Mouse (Mus musculus): ENCODE results near the gene Tns3.

Tns3 gene

DNA sequence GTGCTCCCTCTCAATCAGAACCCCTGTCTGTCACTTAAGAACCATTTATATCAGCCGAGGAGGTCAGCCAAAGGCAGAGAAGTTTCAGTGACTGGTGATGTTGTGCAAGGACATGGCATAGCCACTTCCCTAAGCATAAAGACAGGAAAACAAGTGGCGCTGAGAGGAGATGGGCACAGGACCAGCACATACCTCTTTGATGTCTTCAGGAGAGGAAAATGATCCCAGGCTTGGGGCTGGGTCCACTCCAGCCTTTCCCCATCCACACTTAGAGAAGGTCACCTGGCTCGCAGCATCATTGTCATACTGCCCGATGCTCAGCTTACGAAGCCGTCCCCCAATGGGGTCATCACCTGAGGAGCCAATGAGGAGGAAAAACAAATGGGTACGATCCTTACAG lies 185.0 kb downstream of the Tns3 start:
- no peak for DNase-seq (ENCODE audit: low read depth, low spot score)

DNA sequence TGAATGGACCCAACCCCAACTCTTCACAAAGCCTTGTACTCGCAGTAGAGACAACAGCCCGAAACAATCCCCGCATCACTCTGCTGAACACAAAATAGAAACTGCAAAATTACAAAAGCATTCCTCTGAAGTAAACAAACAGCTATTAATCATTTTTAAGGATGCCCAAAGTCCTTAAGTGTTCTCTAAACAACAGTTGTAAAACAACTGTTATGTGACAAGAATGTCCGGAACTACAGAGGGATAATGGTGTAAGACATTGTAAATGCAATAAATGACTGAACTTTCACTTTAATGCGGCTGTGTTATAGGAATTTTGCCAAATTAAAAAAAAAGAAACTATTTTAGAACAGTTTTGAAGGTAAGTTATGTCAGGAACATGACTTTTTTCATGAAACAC lies 190.7 kb downstream of the Tns3 start:
- DNase-seq (ENCODE audit: low read depth, low spot score), result no peak

DNA sequence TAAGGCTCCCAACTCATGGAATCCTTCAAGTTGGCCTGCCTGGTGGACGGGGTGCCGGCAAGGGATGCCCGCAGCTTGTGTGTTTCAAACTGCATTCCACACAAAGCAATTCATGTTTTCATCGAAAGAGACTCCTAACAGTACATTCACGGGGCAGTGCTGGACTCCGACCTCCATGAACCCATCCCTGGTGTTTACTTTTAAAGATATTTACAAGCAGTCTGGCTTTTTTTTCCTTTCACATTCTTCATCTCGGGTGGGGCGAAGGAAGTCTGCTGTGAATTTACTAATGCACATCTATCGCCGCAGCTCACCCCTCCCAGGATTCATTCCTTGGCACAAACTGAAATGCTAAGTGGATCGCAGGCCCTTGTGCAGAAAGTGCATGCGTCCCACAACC lies 191.9 kb downstream of the Tns3 start:
- DNase-seq (ENCODE audit: low read depth, low spot score), result peak; percentile 23

DNA sequence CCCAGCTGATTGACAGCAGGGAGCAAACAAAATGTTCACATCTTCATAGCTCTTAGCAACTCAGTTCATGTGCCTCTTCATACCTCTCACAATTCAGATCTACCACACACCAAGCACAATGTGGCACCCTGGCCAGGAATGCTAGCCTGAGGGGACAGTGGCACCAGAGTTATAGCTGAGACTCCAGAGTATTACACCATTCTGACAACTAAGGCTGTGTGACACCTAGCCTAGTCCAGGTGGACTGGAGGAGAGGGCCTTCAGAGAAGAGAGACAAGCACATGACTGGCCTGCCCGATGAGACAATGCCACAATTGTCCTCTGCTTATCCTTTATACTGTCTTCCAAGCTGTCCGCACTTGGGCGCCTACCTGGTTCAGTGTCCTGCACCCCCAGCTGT lies 192.8 kb downstream of the Tns3 start:
- no peak for DNase-seq (ENCODE audit: low read depth, low spot score)

DNA sequence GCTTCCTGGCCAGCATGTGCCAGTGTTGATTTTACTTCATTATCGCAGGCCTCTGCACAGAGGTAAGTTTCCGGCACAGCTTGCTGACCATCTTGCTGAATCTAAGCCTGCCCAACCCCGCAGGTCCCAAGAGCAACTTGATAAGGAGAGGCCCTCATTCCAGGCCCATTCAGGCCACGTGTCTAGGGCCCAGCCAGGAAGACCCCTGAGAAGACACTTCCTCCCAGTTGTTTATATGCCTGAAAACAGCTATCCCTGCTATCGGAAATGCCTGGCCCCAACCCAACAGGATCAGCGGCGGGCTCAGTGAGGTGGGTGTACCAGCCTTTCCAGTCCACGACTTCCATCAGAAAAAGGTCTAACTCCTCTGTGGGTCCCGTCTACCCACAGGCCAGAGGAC lies 194.8 kb downstream of the Tns3 start:
- no peak for DNase-seq (ENCODE audit: low read depth, low spot score)

DNA sequence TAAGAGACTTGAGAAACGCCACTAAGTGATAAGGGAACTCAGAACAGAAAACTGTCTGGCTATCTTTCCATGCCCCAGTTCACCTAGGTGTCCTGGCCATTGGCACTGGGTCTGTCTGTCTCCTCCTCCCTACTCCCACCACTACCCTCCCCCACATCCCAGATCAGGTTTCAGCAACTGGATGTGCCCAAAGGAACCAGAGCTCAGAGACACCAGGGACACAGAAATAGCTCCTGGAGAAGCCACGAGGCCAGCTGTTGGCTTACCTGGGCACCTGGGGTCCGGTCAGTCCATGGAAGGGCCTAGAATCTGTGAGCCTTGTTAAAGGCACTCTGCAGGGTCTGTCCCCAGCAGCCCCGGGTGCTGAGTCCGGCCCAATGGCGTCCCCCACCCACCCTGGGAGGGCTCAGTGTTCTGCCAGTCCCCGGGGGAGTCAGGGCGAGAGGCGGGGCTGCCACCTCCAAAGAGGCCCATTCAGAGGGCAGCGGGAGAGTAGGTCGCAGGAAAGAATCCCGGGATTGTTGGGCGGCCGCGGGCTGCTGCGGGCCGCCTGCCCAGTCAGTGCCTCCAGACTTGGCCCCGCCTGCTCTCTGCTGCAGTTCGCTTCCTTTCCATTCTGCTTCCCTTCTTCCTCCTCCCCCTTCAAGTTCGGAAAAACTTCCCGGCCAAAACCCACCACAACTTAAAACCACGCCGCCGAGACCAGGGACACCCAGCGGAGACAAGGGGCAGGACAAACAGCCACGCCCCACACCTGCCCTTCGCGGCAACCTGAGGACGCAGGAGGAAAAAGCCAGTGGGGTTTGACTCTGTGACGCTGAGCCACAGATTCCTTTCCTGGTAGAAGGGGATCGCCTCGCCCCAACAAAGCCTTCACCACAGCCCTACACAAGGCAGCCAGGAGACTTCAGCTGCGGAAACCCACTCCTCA lies 195.9 kb downstream of the Tns3 start:
- peak; percentile 84 for DNase-seq (ENCODE audit: low read depth, low spot score)

DNA sequence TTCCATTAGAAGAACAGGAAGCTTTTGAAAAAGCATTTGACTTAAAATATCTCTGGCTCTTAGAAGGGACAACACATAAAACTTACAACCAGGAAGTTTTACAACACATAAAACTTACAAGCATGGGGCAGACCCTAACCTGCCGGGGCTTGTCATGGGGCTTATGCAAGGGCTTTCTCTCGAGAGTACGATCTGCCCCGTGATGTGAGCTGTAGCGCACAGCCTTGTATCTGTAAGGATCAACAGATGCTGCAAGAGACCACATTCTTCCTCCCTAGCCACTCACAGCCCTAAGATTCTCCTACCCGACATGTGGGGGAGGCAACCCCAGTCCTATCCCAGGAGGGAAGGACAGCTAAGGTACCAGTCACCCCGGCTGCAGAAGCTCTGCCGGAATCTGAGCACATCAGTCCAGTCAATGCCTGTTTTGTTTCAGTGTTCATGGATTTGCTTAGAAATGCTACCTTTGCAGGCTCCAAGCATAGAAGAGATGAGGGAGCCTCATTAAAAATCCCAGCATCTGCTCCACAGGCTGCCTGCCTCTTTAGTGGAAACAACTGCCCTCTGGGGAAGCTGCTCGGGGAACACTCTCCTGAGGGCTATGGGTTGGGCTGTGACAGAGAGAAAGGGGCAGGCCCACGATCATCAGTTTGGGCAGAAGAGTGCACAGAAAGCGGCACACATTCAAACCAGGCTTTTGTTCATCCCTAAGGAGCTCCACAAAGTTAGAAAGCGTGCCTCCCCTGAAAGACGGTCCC lies 196.8 kb downstream of the Tns3 start:
- no peak for DNase-seq (ENCODE audit: low read depth, low spot score)

DNA sequence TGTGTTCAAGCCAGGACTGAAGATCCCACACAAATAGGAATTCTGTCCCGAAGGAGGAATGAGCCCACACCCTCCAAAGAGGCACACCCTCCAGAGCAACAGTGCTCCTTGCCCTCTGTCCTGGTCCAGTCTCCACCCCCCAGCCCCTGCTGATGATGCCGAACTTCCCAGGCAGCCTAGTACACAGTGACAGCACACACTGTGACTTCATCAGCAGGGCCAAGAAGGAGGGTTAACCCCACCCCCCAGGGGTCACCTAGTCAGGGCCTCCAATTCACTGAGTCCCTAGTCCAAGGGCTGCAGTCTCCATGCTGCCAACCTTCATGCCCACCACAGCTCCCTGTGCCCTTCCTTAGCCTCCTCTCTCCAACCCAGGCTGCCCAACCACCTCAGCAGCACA lies 200.5 kb downstream of the Tns3 start:
- peak; percentile 32 for DNase-seq (ENCODE audit: low read depth, low spot score)

DNA sequence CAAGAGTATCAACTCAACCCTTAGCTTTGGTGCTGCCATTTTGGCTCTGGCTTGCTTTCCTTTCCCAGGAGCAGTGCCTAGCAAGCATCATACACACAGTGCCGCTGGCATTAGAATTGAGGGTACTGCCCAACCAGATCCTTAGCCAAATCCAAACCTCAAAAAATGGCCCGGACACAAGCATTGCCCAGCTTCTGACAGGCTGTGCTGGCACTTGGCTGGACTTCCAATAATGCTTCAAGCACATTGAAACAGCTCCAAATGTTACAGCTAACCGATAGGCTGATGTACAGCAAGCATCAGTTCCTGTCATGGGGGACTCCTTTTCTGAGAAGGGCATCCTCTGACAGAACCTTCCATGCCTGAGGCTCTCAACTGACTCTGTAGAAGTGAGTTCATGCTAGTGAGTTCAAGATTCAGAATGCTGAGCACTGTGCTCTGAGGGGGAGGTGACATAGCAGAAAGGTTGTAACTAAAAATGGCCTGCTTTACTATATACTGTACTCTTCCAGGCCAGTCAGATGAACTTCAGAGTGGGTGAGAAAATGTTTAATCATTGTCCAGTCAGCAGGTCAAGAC lies 201.4 kb downstream of the Tns3 start:
- DNase-seq (ENCODE audit: low read depth, low spot score), result no peak

DNA sequence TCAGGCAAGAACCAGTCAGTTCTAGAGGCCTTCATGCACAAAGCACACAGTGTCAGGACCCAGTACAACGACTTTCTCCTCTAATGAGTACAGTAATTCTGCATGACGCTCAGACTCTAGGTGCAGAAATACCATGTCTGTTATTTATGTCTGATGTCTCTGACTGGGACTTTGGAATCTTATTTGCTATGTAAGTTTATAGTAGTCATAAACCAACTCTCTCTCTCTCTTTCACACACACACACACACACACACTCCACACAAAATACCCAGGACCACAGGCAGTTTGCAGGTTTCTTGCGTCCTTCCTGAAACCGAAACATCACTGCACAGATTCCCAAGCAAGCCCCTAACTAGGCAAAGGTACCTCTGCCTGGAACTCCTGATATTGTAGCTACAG lies 203.5 kb downstream of the Tns3 start:
- no peak for DNase-seq (ENCODE audit: low read depth, low spot score)

DNA sequence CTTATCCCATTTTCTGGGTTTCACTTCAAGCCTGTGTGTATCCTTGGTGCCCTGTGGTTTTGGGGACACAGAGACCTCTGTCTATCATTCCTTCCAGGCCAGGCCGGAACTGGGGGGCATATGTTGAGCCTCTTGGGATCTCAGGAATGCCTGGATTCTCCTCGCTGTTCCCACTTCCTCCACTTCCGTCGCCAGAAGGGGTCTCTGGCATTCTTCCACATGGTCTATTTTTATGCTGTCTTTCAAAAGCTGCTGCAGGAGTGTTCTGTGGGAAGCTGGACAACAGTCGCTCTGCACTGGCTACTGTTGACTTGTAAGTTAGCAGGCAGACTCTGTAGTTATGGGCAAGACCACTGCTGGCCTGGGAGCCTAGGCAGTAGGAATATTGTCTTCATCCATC lies 206.4 kb downstream of the Tns3 start:
- DNase-seq (ENCODE audit: low read depth, low spot score), result no peak

DNA sequence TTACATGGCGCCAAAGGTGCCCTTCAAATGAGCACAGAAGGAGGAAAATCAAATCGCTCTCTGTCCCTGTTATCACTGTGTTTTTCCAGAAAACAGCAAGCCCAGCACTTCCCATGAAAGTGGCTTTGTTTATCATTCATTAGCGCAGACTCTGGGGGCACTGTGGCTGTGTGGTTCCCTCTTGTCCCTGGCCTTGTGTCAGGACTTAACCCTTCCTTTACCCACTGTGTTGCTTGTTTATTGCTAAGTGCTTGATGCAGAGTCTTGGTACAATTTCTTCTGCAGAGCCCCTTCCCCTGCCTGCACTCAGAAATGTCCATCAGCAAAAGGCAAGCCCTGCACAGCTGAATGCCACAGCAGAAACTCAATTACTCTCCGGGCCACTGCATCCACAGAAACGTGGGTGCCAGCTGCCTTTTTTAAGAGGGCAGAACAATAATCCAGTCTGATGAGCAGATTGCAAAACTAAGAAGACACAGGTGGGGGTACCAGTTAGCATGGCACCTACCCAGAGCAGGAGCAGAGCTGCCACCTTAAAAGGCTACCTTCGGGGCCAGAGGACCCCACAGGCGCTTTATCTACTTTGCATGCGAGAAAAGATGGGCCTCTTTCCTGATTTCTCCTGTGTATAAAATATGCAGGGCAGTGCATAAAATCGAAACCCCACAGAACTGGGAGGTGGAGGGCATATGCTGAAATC lies 207.6 kb downstream of the Tns3 start:
- no peak for DNase-seq (ENCODE audit: low read depth, low spot score)

DNA sequence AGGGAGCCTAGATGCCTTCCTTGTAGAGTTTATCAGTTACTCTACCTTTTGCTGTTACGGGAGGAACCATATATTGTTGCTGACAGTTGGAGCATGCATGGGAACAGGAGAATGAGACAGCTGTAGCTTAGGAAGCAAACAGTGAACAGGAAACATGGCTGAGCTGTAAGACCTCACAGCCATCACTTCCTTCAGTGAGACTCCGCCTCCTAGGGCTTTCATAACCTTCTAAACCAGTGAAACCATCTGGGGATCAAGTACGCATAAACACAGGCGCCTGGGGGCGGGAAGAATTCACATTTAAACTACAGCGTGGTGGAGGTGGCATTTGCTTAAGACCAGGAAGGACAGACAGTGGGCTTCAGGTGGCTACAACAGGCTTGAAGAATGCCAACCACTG lies 208.7 kb downstream of the Tns3 start:
- DNase-seq (ENCODE audit: low read depth, low spot score), result no peak

DNA sequence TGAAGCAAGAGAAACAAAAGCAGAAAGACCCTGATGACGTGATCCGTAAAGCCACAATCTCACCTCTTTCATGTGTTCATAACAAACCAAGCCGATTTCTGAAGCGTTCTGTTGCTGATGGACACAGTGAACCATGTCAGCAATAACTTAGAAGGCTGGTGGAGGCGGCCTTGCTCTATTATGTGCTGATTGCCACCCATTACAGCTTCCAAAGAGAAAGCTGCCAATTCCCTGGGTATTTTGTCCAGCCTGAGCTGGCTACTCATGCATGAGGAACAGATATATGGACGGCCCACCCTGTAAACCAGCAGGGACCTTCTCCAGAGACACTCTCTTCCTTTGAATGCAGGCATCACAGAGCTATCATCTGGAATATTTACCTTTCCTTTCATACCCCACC lies 211.1 kb downstream of the Tns3 start:
- no peak for DNase-seq (ENCODE audit: low read depth, low spot score)

DNA sequence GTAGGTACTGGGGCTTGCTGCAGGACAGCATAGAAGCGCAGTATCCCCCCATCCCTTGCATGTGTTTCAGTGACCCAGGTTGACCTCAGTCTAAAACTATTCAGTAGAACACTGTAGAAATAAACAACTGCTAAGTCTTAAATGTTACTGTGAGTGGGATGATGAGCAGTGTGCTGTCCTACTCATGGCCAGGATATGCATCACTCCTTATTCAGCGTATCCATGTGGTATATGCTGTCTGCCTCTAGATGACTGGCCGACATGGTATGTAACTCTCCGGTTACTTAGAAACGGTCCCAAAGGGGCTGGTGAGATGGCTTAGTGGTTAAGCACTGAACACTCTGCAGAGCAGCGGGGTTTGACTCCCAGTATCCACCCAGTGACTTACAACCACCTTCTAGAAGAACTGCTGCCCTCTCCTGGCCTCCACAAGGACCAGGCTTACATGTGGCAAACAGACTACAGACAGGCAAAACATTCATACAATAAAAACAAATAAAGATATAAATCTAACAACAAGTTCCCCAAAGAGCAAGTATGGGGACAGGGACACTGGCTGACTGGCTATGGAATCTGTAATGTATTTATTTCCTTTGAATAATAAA lies 212.6 kb downstream of the Tns3 start:
- no peak for DNase-seq (ENCODE audit: low read depth, low spot score)

DNA sequence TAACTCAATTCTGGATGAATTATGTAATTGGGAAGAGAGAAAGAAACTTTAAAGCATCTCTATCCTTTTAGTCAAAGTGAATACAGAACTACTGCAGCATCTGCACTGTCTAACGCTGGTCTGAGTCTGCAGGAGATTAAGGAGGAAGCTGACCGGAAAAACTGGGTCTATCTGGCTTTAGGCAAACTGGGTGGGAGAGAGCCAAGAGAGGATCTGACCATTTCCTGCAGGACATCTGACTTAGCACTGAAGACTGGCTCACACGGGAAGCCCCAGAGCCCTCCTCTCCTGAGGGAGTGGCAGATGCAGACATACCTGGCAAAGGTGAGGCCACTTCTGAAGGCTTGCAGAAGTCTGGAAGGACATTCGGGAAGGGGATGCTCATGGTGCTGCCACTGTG lies 213.8 kb downstream of the Tns3 start:
- DNase-seq (ENCODE audit: low read depth, low spot score), result no peak

DNA sequence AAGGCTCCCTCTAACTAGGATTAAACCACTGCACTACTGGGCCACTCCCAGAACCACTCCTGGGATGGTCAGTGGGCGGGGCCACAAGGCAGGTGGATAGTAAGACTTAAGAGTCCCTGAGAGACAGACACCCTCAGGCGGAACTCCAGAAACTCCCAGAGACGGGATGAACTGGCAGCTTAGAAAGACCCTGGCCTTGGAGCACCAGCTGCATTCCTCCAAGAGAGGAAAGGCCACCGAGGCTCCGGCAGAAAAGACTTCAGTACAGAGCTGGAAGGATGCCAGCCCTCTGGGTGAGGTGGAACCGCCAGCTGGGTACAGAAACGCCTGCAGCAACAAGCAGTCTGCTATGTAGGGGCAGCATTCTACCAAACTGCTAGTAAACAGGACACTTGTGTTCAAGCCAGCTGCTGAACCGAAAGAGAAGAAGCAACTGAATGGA lies 218.4 kb downstream of the Tns3 start:
- peak; percentile 79 for DNase-seq (ENCODE audit: low read depth, low spot score)

DNA sequence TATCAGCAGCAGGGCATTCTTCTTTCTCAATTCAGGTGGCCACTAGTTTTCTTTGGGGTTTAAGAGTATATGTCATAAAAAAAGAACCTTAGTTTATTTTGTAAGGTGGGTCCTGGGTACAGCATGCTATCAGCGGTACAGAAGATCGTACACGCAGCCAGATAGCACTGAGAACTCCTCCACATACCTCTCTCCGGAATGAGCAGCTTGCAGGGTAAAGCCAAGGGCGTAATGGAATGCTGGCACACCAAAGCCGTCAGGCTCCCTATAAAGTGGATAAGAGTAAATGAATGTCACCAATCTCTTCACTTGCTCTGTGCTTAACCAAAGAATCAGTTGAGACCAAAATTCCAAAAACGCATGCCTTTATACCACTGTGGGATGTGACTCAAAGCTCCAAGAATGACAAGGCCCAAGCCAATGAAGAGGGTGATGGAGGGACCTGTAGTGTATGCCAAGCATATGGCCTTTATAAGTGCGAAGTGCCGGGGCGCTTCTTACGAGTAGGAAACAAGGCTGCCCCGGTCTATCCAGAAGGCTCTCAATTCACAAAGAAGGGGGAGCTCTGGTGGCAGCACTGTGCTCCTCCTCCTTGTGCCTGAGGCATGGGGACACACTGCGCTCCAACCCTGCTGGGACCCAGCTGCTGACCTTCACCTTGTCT lies 219.4 kb downstream of the Tns3 start:
- no peak for DNase-seq (ENCODE audit: low read depth, low spot score)

DNA sequence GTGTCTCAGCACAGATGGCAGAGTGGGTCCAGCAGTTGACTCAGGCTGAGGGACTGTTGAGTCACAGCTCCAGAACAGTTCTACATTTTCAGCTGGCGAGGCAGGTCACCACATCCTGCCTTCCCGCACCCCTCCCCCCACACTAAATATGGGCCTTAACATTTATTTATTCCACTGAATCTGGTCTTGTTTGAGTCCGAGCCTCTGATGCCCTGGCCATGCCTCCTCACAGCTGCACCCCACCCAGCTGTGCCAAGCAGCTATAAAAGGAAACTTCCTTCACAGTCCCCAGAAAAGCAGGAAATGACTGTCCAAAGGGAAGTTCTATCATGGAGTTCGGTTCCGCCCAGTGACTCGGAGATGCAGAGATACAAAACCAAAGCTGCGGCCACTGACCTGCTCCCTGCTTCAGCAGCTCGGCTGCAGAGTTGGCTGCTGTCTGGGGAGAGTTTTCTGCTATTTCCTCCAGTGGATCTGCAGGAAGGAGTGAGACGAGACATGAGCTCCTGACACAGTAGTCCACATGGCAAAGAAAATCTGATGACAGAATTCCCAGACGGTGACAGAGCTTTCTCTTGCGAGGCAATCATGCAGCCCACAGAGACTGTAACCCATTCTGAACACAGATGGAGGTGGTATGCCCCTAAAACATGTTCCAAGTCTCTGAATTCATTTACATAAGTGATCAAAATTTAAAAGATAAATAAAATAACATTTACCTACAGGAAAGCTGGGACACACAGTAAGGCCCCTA lies 220.6 kb downstream of the Tns3 start:
- no peak for DNase-seq (ENCODE audit: low read depth, low spot score)

DNA sequence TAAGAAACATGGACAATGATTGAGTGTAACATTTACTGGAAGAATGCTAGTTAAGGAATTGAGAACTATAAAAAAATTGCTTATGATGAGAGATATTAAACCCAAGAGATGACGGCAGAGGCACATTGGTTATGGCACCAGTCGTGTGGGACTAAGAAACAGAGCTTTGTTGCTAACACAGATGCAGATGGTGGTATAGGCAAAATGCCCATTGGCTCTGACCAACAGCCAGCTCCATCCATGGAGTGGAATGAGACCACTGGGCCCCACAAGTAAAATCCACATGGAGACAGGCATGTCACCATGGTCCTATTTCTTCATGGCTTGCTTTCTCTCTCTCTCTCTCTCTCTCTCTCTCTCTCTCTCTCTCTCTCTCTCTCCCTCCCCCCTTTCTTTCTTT lies 223.6 kb downstream of the Tns3 start:
- DNase-seq (ENCODE audit: low read depth, low spot score), result no peak
